Mouse (Mus musculus): ENCODE data around the gene Zfp94. TPM values are rescaled to one million over a fixed set of nuclear protein-coding genes. Genes with fewer than 3 reads are reported as not detected.

Zfp94 gene
- polyA plus RNA-seq (2015; fragmentation: Nextera tagmentation; extraction: Ambion mirVana) = 4.5 and 4.6 TPM in 2 replicates

DNA sequence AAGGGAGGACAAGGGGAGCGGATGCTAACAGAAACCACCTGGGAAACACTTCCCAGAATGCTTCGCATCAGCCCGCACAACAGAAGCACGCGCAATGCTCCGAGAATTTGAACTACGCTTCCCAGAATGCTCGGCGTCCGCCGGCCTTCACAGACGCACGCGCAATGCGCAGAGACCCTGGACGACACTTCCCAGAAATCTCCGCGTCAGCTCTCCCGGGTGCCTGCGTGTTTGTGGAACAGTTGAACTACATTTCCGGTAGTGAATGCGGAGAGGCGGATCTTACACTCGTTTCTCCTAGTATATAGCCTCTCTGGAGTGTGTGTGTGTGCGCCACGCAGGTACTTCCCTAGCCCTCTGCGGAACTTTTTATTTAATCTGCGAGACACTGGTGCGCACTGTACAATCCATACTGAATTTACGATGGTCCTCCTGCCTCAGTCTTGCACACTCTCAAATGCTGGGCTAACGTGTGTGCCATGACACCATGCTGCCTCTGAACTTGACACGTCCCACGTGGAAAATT is at the start of gene Zfp94:
Zfp94 (minus strand) TSS at position 100 of the 526 bp plus-strand sequence.
- peak within 1 kb of the TSS; percentile 93 for H3K4me2 ChIP-seq
- H3K9ac ChIP-seq = peak within 1 kb of the TSS; percentile 90
- peaks cover 22% of the 10 kb centered on the region for H3K27me3 ChIP-seq (replicated peaks)
- peaks cover 8% of the 10 kb centered on the region for H3K36me3 ChIP-seq
- H3K9me3 ChIP-seq = no peaks in the 10 kb centered on the region
- peaks cover 10% of the 10 kb centered on the region for H3K4me1 ChIP-seq
- 1% methylated on average over 33 of the region's 33 CpGs for WGBS
- peak; percentile 84 for ATAC-seq (ENCODE audit: extremely low read depth, insufficient number of reproducible peaks, low FRiP score, low TSS enrichment)
- H3K27ac ChIP-seq (replicated peaks) = peak within 1 kb of the TSS; percentile 79
- peak within 1 kb of the TSS; percentile 73 for H3K4me3 ChIP-seq

DNA sequence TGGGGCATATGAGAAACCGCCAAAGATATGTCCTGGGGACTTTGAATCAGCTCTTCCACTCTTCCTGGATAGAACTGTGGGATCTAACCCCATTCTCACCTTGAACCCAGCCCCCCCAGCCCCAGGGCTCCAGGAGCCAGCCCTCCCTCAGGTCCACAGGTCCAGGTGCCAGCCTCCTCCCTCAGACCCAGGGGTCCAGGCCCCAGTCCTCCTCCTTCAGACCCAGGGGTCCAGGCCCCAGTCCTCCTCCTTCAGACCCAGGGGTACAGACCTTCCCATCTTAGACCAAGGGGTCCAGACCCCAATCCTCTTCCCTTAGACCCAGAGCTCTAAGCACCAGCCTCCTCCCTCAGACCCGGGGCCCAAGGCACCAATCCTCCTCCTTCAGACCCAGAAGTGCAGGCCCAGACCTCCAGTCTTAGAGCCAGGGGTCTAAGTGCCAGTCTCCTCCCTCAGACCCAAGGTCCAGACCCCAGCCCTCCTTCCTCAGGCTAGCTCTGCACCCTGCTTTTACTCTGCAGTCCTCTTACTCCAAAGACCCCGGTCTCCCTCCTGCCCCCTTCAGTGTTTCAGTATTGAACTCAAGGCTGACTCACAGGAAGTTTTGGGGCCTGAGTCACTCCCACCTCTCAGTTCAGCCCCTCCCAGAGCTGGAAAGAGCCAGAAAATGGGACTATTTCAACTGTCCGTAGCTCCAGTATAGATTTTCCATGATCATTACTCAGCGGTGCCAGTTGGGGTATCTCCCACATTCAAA is 49.0 kb upstream of the Zfp94 start:
- Histone ChIP-seq H3K27ac (replicated peaks) (no peak overlapping the region), H3K9me3 (no peaks in the 10 kb centered on the region), H3K4me2 (no peak overlapping the region), H3K9ac (0 out of 2 replicates have a peak overlapping the region, but pooled peaks have one; percentile 30), H3K27me3 (replicated peaks) (peaks cover 21% of the 10 kb centered on the region; the same call in 1 of the 2 replicates), H3K36me3 (no peaks in the 10 kb centered on the region), H3K4me1 (peaks cover 6% of the 10 kb centered on the region; the same call in 1 of the 2 replicates), H3K4me3 (no peak overlapping the region)
- 63% methylated on average over 5 of the region's 5 CpGs for WGBS
- ATAC-seq (ENCODE audit: extremely low read depth, insufficient number of reproducible peaks, low FRiP score, low TSS enrichment) = no peak

DNA sequence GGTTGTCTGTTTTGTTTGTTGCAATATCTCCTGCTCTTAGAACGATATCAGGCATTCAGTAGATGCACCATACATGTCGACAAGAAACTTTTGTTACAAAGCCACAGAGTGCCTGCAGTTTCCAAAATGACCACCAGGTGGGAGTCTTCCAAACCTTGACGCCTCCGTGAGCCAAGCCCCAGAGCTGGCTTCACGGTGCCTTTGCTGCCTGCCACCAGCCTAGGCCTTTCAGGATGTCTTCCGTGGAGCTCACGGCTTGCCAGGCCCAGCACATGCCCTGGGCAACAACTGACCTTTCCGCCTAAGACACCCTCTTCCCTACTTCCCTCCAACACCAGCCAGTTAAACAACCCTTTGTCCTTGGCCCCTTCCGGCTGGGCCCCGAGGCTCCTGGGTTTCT is 48.4 kb upstream of the Zfp94 start:
- Histone ChIP-seq H3K27me3 (replicated peaks) (peaks cover 15% of the 10 kb centered on the region; the same call in 1 of the 2 replicates), H3K27ac (replicated peaks) (no peak overlapping the region), H3K4me1 (peaks cover 6% of the 10 kb centered on the region; the same call in 1 of the 2 replicates), H3K9me3 (no peaks in the 10 kb centered on the region), H3K4me3 (no peak overlapping the region), H3K9ac (0 out of 2 replicates have a peak overlapping the region, but pooled peaks have one; percentile 30), H3K36me3 (no peaks in the 10 kb centered on the region), H3K4me2 (no peak overlapping the region)
- 22% methylated on average over 10 of the region's 10 CpGs for WGBS
- no peak for ATAC-seq (ENCODE audit: extremely low read depth, insufficient number of reproducible peaks, low FRiP score, low TSS enrichment)

DNA sequence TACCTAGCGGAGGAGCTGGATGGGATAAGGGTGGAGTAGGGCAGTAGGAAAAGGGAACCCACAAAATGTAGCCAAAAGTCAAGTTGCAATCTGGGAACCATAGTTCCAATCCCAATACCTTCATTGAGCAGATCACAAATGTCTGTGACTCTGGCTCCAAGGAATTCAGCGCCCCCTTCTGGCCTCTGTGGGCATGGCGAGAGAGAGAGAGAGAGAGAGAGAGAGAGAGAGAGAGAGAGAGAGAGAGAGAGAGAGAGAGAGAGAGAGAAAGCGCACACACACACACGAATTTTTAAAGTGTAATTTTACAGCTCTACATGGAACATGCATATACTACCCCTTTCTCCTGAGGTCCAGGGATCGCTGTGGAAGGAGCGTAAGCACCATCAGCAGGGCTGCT is 46.8 kb upstream of the Zfp94 start:
- WGBS = 21% methylated on average over 7 of the region's 7 CpGs
- H3K4me2 ChIP-seq = no peak overlapping the region

DNA sequence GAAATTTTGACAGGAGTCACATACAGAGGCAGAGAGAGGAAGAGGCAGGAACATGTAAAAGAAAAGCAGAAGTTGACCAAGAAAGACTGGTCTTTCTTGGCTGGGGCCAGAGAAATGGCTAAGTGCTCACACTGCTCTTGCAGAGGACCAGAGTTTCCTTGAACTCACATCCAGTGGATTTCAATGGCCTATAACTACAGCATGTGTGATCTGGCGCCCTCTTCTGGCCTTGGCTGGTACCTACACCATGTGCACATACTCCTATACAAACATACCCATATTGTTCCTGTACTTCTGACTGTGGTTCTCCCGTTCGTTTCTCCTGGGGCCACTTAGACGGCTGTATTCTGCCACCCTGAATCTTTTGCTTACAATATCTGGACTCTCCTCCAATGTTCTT is 44.5 kb upstream of the Zfp94 start:
- Histone ChIP-seq H3K9ac (no peak overlapping the region), H3K4me1 (peaks cover 6% of the 10 kb centered on the region; the same call in 1 of the 2 replicates), H3K4me3 (no peak overlapping the region), H3K27ac (replicated peaks) (no peak overlapping the region), H3K9me3 (peaks cover 6% of the 10 kb centered on the region; the same call in 1 of the 2 replicates), H3K4me2 (no peak overlapping the region), H3K36me3 (no peaks in the 10 kb centered on the region), H3K27me3 (replicated peaks) (peaks cover 14% of the 10 kb centered on the region; the same call in 1 of the 2 replicates)
- no peak for ATAC-seq (ENCODE audit: extremely low read depth, insufficient number of reproducible peaks, low FRiP score, low TSS enrichment)
- WGBS = 59% methylated on average over 4 of the region's 4 CpGs

More for the DNA sequence above, 46.8 kb upstream of the Zfp94 start:
- Histone ChIP-seq H3K27me3 (replicated peaks) (peaks cover 14% of the 10 kb centered on the region; the same call in 1 of the 2 replicates), H3K4me3 (no peak overlapping the region), H3K36me3 (no peaks in the 10 kb centered on the region), H3K4me1 (peaks cover 6% of the 10 kb centered on the region; the same call in 1 of the 2 replicates), H3K9me3 (0 out of 2 replicates have a peak, but pooled peaks cover under 1% of the 10 kb centered on the region), H3K9ac (no peak overlapping the region), H3K27ac (replicated peaks) (no peak overlapping the region)
- no peak for ATAC-seq (ENCODE audit: extremely low read depth, insufficient number of reproducible peaks, low FRiP score, low TSS enrichment)

DNA sequence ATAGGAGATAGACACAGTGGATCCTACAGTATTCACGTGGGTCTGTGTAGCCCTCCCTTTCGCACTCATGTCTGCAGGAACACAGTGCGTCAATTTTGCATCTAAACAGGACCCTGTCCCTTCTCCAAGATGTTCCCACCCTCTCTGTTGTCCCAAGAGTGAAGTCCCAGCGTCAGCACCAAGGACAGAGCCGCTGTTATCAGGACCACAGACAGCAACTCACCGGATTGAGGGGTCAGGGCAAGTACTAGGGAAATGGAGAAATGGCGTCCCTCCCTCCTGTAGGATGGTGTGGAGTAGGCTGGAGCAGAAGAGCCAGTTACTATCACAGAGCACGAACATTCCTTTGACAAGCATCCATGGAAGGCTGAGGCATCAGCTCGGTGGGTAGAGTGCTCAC is 42.8 kb upstream of the Zfp94 start:
- peaks cover 6% of the 10 kb centered on the region; the same call in 1 of the 2 replicates for H3K9me3 ChIP-seq
- H3K4me1 ChIP-seq = no peaks in the 10 kb centered on the region
- 22% methylated on average over 9 of the region's 9 CpGs for WGBS
- H3K27ac ChIP-seq (replicated peaks) = no peak overlapping the region
- H3K4me3 ChIP-seq = no peak overlapping the region
- H3K36me3 ChIP-seq = no peaks in the 10 kb centered on the region
- no peak overlapping the region for H3K9ac ChIP-seq
- H3K27me3 ChIP-seq (replicated peaks) = peaks cover 18% of the 10 kb centered on the region; the same call in 1 of the 2 replicates
- no peak overlapping the region for H3K4me2 ChIP-seq
- no peak for ATAC-seq (ENCODE audit: extremely low read depth, insufficient number of reproducible peaks, low FRiP score, low TSS enrichment)

DNA sequence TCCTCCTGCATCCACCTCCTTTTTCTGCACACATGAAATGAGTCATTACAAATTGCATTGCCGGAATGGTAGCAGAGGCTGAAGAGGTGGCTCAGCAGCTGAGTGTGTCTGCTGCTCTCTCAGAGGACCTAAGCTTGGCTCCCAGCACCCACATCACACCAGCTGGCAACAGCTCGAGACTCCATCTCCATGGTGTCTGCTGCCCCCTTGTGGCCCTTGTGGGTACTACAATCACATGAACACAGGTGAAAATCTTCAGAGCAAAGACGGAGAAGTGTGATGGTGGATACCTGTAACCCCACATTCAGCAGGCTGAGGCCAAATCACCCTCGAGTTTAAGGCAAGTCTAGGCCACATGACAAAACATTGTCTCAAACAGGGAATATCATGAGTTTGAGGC is 41.4 kb upstream of the Zfp94 start:
- Histone ChIP-seq H3K4me2 (no peak overlapping the region), H3K27ac (replicated peaks) (no peak overlapping the region), H3K9ac (no peak overlapping the region), H3K9me3 (peaks cover 6% of the 10 kb centered on the region; the same call in 1 of the 2 replicates), H3K36me3 (no peaks in the 10 kb centered on the region), H3K27me3 (replicated peaks) (peaks cover 19% of the 10 kb centered on the region), H3K4me1 (no peaks in the 10 kb centered on the region), H3K4me3 (no peak overlapping the region)
- no peak for ATAC-seq (ENCODE audit: extremely low read depth, insufficient number of reproducible peaks, low FRiP score, low TSS enrichment)
- WGBS = 45% methylated on average over 4 of the region's 4 CpGs

DNA sequence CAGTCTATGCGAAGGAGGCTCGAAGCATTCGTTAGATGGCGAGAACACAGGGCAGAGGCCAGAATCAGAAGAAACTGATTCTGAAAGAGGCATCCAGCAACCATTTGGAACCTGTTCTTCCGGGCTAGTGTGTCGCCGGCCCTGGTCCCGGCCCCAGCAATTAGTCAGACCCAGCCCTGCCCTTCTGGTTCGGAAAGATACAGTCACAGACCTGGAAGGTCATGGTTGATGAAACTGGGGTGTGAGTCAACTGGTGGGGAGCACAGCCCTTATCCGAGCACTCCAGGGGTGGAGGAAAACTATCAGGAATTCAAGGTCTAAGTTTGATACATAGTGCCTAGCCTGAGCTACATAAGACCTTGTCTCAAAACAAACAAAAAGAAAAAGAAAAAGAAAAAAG is 39.6 kb upstream of the Zfp94 start:
- Histone ChIP-seq H3K9me3 (peaks cover 6% of the 10 kb centered on the region; the same call in 1 of the 2 replicates), H3K4me2 (no peak overlapping the region), H3K27ac (replicated peaks) (no peak overlapping the region), H3K36me3 (no peaks in the 10 kb centered on the region), H3K27me3 (replicated peaks) (peaks cover 30% of the 10 kb centered on the region), H3K9ac (no peak overlapping the region), H3K4me3 (no peak overlapping the region), H3K4me1 (no peaks in the 10 kb centered on the region)
- 74% methylated on average over 10 of the region's 10 CpGs for WGBS
- no peak for ATAC-seq (ENCODE audit: extremely low read depth, insufficient number of reproducible peaks, low FRiP score, low TSS enrichment)

DNA sequence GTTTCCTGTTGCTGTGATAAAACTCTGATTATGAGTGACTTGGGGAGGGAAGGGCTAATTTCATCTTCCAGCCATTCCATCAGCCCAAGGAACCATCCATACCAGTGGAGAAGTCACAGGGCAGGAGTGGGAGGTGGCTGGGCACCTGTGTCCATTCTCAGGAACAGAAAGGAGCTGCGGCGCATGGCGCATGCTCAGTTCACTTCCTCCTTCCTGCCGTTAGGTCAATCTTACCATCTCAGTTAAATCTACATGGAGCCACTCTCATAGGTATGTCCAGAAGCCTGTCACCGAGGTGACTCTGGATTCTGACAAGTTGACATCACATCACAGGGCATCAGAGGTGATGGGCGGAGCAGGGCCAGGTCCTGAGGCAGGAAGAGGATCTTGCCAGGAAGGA is 39.2 kb upstream of the Zfp94 start:
- Histone ChIP-seq H3K9me3 (peaks cover 6% of the 10 kb centered on the region; the same call in 1 of the 2 replicates), H3K4me1 (no peaks in the 10 kb centered on the region), H3K9ac (no peak overlapping the region), H3K4me2 (no peak overlapping the region), H3K36me3 (no peaks in the 10 kb centered on the region), H3K4me3 (no peak overlapping the region), H3K27ac (replicated peaks) (no peak overlapping the region), H3K27me3 (replicated peaks) (peaks cover 30% of the 10 kb centered on the region)
- no peak for ATAC-seq (ENCODE audit: extremely low read depth, insufficient number of reproducible peaks, low FRiP score, low TSS enrichment)
- WGBS = 75% methylated on average over 6 of the region's 6 CpGs

DNA sequence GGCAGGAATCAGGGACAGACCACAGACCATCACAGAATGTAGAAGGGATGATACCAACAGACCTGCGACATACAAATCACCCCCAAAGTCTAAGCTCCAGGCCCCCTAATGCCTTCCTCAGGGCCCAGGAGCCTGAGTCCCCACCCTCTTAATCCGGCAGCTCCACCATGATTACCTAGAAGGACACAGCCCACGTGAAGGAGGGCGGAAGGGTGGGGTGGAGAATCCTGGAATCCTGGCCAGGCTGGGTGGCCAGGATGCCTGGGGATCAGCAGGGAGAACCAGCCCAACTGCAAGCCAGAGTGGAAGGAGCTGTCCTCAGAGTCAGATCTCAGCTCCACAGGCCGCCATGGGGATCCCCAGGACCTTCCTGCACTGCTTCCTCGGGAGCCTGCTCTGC is 32.4 kb upstream of the Zfp94 start, which contains the start of gene Lypd5:
Lypd5 (plus strand) TSS at position 301 of the 400 bp plus-strand sequence.
- WGBS = 35% methylated on average over 6 of the region's 6 CpGs

DNA sequence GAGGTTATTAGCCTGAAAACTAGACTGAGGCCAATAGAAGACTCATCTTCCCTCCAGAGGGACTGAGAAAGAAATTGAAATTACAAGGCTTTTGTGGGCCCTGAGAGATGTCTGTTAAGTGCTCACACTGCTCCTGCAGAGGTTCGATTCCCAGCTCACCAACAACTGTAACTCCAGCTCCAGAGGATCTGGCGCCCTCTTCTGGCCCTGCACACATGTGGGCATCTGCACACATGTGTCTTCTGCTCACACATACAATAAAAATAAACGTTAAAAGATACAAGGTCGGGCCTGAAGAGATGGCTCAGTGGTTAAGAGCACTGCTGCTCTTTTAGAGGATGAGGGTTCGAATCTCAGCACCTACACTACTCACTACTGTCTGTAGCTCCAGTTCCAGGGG is 30.0 kb upstream of the Zfp94 start:
- H3K4me1 ChIP-seq = no peaks in the 10 kb centered on the region
- WGBS = 60% methylated on average over 5 of the region's 5 CpGs
- no peak overlapping the region for H3K4me3 ChIP-seq
- H3K4me2 ChIP-seq = no peak overlapping the region
- H3K9me3 ChIP-seq = no peaks in the 10 kb centered on the region
- H3K9ac ChIP-seq = no peak overlapping the region
- H3K27me3 ChIP-seq (replicated peaks) = peaks cover 18% of the 10 kb centered on the region
- H3K27ac ChIP-seq (replicated peaks) = no peak overlapping the region
- ATAC-seq (ENCODE audit: extremely low read depth, insufficient number of reproducible peaks, low FRiP score, low TSS enrichment) = no peak
- no peaks in the 10 kb centered on the region for H3K36me3 ChIP-seq

More for the DNA sequence above, 32.4 kb upstream of the Zfp94 start, which contains the start of gene Lypd5:
- Histone ChIP-seq H3K27ac (replicated peaks) (no peak within 1 kb of the TSS), H3K9ac (no peak within 1 kb of the TSS), H3K4me2 (no peak within 1 kb of the TSS), H3K36me3 (no peaks in the 10 kb centered on the region), H3K4me1 (no peaks in the 10 kb centered on the region), H3K9me3 (no peaks in the 10 kb centered on the region), H3K4me3 (no peak within 1 kb of the TSS), H3K27me3 (replicated peaks) (peaks cover 41% of the 10 kb centered on the region)
- ATAC-seq (ENCODE audit: extremely low read depth, insufficient number of reproducible peaks, low FRiP score, low TSS enrichment) = no peak
